Mouse (Mus musculus): ENCODE measurements around the gene C130032M10Rik. TPM values are rescaled to one million over a fixed set of nuclear protein-coding genes. Genes with fewer than 3 reads are reported as not detected.
A peak's percentile ranks its signal among the peaks of the same experiment; 100 is the strongest.

The C130032M10Rik gene
- polyA plus RNA-seq, 1 experiment from 2014 or later = 0.33 TPM

DNA sequence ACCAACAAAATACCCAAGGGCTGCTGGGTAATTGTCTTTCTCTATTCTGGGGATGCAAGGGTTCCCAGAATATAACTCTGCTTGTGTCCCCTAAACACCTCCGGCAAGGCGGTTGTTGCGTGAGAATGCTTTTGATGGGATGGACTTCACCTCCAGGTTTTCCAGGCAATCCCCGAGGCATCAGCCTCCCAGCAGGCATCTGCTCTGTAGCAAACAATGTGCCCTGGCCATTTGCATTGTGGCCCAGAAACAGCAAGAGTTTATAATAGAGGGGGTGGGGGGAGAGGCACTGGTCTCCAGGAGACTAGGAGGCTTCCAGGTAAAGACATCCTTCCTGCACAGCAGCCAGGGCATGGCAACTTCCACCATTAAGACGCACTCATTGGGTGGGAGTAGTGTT is 33.6 kb downstream of the C130032M10Rik start:
- DNase-seq (ENCODE audit: low spot score) = no peak
- peaks cover 4% of the 10 kb centered on the region; the same call in 1 of the 2 replicates for H3K4me1 ChIP-seq (ENCODE audit: insufficient read depth, low read depth, low read length)
- no peaks in the 10 kb centered on the region for H3K27me3 ChIP-seq (replicated peaks; ENCODE audit: insufficient read depth, low read length)
- no peak overlapping the region for H3K4me2 ChIP-seq (replicated peaks; ENCODE audit: low read depth, low read length)
- no peaks in the 10 kb centered on the region for H3K36me3 ChIP-seq (ENCODE audit: insufficient read depth, low read length)
- no peak for TF ChIP-seq EP300 (IDR thresholded peaks at IDR 0.05)
- no peak for TF ChIP-seq CTCF (IDR thresholded peaks at IDR 0.05)
- H3K4me3 ChIP-seq (ENCODE audit: low read depth, low read length) = no peak overlapping the region
- no peak overlapping the region for H3K9ac ChIP-seq (replicated peaks; ENCODE audit: low read depth)
- no peak for ATAC-seq
- no peaks in the 10 kb centered on the region for H3K9me3 ChIP-seq (ENCODE audit: low read length)
- 74% methylated on average over 5 of the region's 5 CpGs for WGBS
- H3K27ac ChIP-seq (ENCODE audit: low read length) = no peak overlapping the region

DNA sequence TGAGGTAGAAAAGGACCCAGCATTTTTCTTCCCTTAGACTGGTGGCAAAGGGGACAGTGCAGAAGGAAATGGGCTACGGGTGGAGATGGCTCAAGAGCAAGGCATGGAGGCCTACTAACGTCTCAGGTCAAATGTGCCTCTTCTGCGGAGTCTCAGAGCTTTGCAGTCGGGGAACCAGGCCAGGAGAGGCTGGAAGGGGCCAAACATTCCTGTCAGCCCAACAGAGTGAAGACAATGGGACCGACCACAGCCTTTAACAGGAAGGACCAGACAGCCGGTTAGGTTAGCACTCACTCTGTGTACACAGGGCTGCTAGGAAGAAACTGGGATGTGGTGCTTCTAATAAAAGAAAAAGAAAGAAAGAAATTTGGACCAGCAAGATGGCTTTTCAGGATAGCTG is 34.5 kb downstream of the C130032M10Rik start:
- TF ChIP-seq EP300 (IDR thresholded peaks at IDR 0.05) (no peak), CTCF (IDR thresholded peaks at IDR 0.05) (no peak)
- H3K4me1 ChIP-seq (ENCODE audit: insufficient read depth, low read depth, low read length) = no peaks in the 10 kb centered on the region
- DNase-seq (ENCODE audit: low spot score) (no peak), ATAC-seq (no peak)
- no peak overlapping the region for H3K27ac ChIP-seq (ENCODE audit: low read length)
- 11% methylated on average over 6 of the region's 6 CpGs for whole genome bisulfite sequencing
- H3K9ac ChIP-seq (replicated peaks; ENCODE audit: low read depth) = no peak overlapping the region
- H3K36me3 ChIP-seq (ENCODE audit: insufficient read depth, low read length) = no peaks in the 10 kb centered on the region
- H3K9me3 ChIP-seq (ENCODE audit: low read length) = no peaks in the 10 kb centered on the region
- H3K4me3 ChIP-seq (ENCODE audit: low read depth, low read length) = no peak overlapping the region
- H3K27me3 ChIP-seq (replicated peaks; ENCODE audit: insufficient read depth, low read length) = no peaks in the 10 kb centered on the region
- no peak overlapping the region for H3K4me2 ChIP-seq (replicated peaks; ENCODE audit: low read depth, low read length)

DNA sequence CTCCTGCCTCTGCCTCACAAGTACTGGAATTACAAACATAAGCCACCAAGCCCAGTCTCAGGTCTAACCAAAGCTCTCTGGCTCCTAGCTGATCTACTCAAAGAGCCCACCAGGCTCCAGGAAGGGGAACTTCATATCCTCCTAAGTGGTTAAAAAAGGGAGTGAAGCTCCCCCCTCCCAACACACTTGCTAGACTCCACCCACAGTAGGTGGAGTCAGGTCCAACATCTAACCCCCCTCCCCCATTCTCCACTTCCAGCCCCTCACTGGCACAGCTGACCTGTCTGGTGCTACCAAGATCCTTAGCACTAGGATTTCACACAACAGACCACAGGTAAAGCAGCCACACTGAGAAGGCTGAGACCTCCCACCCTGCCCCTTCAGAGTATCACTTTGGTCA is 38.3 kb downstream of the C130032M10Rik start:
- no peaks in the 10 kb centered on the region for H3K36me3 ChIP-seq (ENCODE audit: insufficient read depth, low read length)
- DNase-seq (ENCODE audit: low spot score) = no peak
- no peak for ATAC-seq
- no peak overlapping the region for H3K27ac ChIP-seq (ENCODE audit: low read length)
- H3K27me3 ChIP-seq (replicated peaks; ENCODE audit: insufficient read depth, low read length) = no peaks in the 10 kb centered on the region
- TF ChIP-seq CTCF (IDR thresholded peaks at IDR 0.05) = no peak
- TF ChIP-seq EP300 (IDR thresholded peaks at IDR 0.05) = no peak
- no peak overlapping the region for H3K9ac ChIP-seq (replicated peaks; ENCODE audit: low read depth)
- no peaks in the 10 kb centered on the region for H3K4me1 ChIP-seq (ENCODE audit: insufficient read depth, low read depth, low read length)
- no peaks in the 10 kb centered on the region for H3K9me3 ChIP-seq (ENCODE audit: low read length)
- no peak overlapping the region for H3K4me3 ChIP-seq (ENCODE audit: low read depth, low read length)
- H3K4me2 ChIP-seq (replicated peaks; ENCODE audit: low read depth, low read length) = no peak overlapping the region

DNA sequence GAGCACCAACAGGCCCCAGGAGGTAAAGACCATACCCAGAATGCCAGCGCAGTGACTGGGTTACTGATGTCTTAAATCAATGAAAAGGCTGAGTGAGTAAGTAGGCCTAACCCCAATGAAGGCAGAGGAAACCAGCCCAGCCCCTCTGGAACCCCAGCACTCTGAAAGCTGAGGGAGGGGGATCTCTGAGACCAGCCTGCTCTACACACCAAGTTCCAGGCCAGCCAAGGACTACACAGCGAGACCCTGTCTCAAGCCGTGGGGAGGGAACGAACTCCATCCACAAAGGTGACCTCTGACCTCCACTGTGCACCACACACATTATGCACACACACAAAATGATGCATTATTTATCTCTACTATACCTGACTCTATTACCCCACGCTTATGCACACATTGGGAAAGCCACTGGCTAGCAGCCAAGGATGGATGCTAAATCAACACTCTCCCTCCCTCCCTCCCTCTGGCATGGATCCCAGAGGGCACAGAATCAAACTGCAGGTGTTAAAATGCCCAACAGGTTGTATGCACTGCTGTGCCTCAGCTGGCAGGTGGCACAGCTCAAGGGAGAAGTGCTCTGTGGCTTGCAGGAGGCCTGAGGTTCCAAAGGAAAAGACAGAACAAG is 39.0 kb downstream of the C130032M10Rik start:
- no peak overlapping the region for H3K27ac ChIP-seq (ENCODE audit: low read length)
- WGBS = 41% methylated on average over 5 of the region's 5 CpGs
- H3K9me3 ChIP-seq (ENCODE audit: low read length) = no peaks in the 10 kb centered on the region
- peak; percentile 88 for ATAC-seq
- H3K4me3 ChIP-seq (ENCODE audit: low read depth, low read length) = no peak overlapping the region
- no peaks in the 10 kb centered on the region for H3K4me1 ChIP-seq (ENCODE audit: insufficient read depth, low read depth, low read length)
- DNase-seq (ENCODE audit: low spot score) = peak; percentile 81
- TF ChIP-seq CTCF (IDR thresholded peaks at IDR 0.05) (no peak; the same call in 1 of the 2 replicates), EP300 (IDR thresholded peaks at IDR 0.05) (no peak)
- no peak overlapping the region for H3K9ac ChIP-seq (replicated peaks; ENCODE audit: low read depth)
- no peak overlapping the region for H3K4me2 ChIP-seq (replicated peaks; ENCODE audit: low read depth, low read length)
- H3K36me3 ChIP-seq (ENCODE audit: insufficient read depth, low read length) = no peaks in the 10 kb centered on the region
- H3K27me3 ChIP-seq (replicated peaks; ENCODE audit: insufficient read depth, low read length) = no peaks in the 10 kb centered on the region

DNA sequence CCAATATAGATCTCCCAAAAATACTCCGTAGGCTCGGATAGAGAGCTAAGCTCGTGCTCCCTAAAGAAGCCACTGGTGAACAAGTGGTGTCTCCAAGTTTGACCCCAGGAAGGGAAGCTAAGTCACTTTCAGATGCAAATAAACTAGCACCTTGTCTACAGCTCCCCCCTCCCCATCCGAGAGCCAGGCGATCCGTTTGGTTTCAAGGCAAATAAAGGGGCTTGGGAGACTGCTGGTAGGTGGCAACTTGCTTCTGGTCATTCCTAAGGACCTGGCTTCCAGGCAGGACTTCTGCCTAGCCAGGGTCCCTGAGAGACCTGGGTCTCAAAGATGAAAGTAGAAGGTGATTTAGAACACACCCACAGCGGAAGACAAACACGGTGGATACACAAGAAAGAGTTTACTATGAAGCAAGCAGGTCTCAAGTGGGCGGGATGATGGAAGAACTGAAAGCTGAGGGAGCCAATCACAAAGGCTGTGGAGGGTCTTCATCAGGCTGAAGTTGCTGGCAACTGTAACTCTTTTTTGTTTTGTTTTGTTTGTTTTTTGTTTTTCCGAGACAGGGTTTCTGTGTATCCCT is 40.9 kb downstream of the C130032M10Rik start:
- no peaks in the 10 kb centered on the region for H3K9me3 ChIP-seq (ENCODE audit: low read length)
- H3K4me2 ChIP-seq (replicated peaks; ENCODE audit: low read depth, low read length) = 0 out of 2 replicates have a peak overlapping the region, but pooled peaks have one; percentile 4
- H3K9ac ChIP-seq (replicated peaks; ENCODE audit: low read depth) = no peak overlapping the region
- DNase-seq (ENCODE audit: low spot score) = no peak
- no peaks in the 10 kb centered on the region for H3K36me3 ChIP-seq (ENCODE audit: insufficient read depth, low read length)
- H3K27me3 ChIP-seq (replicated peaks; ENCODE audit: insufficient read depth, low read length) = 0 out of 2 replicates have a peak, but pooled peaks cover 7% of the 10 kb centered on the region
- TF ChIP-seq CTCF (IDR thresholded peaks at IDR 0.05) (no peak), EP300 (IDR thresholded peaks at IDR 0.05) (no peak)
- no peak overlapping the region for H3K27ac ChIP-seq (ENCODE audit: low read length)
- 60% methylated on average over 10 of the region's 10 CpGs for WGBS
- H3K4me3 ChIP-seq (ENCODE audit: low read depth, low read length) = no peak overlapping the region
- no peak for ATAC-seq
- peaks cover 1% of the 10 kb centered on the region; the same call in 1 of the 2 replicates for H3K4me1 ChIP-seq (ENCODE audit: insufficient read depth, low read depth, low read length)

DNA sequence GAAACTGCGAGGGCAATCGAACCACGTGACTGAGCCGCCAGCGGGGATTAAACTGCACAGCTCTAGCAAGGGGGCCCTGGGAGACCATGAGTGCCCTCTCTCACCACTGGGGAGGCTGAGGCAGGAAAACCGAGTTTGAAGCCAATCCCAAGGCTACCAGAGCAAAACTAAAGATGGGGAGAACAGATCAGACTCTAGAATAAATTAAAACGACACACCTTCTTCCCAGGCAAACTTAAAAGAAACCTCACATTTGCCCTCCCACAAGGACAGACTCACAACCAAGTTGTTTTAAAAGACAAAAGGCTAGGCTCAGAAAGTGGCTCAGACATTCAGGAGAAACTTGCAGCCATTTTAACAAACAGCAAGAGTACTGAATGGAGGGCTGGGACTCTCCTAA is 41.6 kb downstream of the C130032M10Rik start:
- 35% methylated on average over 7 of the region's 7 CpGs for WGBS
- Histone ChIP-seq H3K27me3 (replicated peaks; ENCODE audit: insufficient read depth, low read length) (0 out of 2 replicates have a peak, but pooled peaks cover 10% of the 10 kb centered on the region), H3K4me2 (replicated peaks; ENCODE audit: low read depth, low read length) (no peak overlapping the region), H3K4me1 (ENCODE audit: insufficient read depth, low read depth, low read length) (peaks cover 3% of the 10 kb centered on the region; the same call in 1 of the 2 replicates), H3K36me3 (ENCODE audit: insufficient read depth, low read length) (no peaks in the 10 kb centered on the region), H3K9ac (replicated peaks; ENCODE audit: low read depth) (no peak overlapping the region), H3K4me3 (ENCODE audit: low read depth, low read length) (no peak overlapping the region), H3K27ac (ENCODE audit: low read length) (no peak overlapping the region), H3K9me3 (ENCODE audit: low read length) (no peaks in the 10 kb centered on the region)
- no peak for TF ChIP-seq EP300 (IDR thresholded peaks at IDR 0.05)
- no peak for TF ChIP-seq CTCF (IDR thresholded peaks at IDR 0.05)
- ATAC-seq = no peak
- DNase-seq (ENCODE audit: low spot score) = no peak
